Mouse (Mus musculus) testis, postnatal 10 days (tissue): Measurements from ENCODE around the gene Mrps22.
A peak's percentile ranks its signal among the peaks of the same experiment; 100 is the strongest.

Source experiments
- DNase-seq: peaks from one replicate; pipeline ENCODE4 v3.0.0; 2021; ENCODE audit warnings: low spot score

Gene Mrps22

DNA sequence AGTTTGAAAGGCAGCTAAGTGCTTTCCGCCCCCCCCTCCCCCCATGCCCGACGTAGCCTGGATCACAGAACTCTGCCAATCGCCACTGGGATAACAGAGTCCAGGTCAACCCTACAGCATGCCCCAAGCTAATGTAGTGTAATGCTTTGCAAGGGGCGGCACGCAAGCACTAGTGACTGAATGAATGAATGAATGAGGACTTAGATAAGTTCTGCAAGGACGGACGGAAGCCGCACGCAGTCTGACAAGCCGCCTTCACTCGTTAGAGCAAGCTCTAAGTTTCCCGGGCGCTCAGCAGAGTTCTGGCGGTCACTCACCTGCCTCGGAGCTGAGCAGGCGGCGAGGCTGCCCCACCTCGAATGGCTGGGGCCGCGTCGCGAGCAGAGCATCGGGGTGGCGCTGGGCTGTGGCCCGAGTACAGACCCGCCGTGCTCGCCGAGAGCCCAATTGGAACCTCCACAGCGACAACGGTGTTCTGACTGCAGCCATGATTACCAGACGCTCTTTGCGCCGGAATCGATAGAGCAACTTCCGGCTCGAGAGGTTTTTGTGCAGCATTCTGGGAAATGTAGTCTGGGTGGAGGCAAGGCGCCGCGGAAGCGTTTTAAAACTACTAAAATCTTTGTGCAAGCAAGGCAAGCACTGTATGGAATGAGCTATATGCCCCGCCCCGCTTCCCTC is at the start of gene Mrps22:
Gene Mrps22 (minus strand): TSS at position 505 of the 681 bp plus-strand sequence.
- peak; percentile 76 for DNase-seq

DNA sequence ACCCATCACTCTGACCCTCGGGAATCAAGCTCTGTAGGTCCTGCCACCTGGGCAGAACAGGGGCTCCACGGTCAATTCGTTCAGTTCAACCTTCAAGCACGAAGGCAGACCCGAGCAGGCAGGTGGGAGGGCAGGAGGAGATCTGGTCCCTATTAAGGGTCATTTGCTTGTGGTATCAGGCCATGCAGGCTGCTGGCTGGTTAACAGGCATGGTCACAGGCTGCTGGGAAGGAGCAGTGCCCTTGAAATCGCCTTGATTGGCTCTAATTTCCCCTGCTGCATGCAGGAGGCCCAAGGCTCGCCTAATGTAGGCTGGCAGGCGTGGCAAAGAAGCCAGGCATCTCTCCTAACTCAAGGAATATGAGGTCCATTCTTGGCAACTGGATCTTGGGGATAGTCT is 49.1 kb upstream of the Mrps22 start:
- DNase-seq, result no peak

DNA sequence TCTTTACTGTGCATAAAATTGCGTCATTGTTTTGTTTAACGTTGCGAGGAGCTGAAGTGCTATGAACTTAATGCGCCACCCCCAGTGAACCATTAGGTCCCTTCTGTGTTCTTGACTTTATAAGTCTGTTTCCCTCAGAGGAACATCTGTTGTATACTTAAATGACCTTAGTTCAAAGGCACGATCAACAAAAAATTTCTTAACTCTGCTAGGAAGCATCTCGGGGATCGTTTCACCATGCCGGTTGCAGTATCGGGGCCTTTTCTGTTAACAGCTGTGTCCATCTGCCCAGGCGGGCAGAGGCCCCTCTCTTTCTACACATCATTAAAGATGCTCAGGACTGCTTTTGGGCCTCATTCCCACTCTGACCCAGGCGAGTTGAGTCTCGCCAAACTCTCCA is 46.0 kb upstream of the Mrps22 start:
- no peak for DNase-seq

GRCm38 (mm10) chr9:98645750-98646149 is 44.3 kb upstream of the Mrps22 start:
- peak; percentile 89 for DNase-seq

DNA sequence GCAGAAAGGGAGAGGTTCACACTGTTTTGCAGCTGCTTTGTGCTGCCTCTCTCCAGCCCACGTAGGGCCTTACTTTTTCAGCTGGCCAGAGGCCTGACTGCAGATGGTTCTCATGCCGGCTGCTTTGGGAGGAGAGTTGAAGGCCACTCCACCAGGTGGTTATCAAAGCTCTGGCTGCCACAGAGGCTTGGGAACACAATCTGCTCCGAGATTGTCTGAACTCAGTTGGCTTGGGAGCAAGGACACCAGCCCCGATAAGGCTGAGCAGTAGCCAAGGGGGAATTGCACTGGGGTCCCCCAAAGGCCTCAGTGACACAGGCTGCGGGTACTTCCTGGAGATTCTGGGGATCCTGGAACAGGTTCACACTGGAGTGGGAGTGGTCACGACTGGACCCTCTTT is 40.7 kb upstream of the Mrps22 start:
- peak; percentile 54 for DNase-seq

DNA sequence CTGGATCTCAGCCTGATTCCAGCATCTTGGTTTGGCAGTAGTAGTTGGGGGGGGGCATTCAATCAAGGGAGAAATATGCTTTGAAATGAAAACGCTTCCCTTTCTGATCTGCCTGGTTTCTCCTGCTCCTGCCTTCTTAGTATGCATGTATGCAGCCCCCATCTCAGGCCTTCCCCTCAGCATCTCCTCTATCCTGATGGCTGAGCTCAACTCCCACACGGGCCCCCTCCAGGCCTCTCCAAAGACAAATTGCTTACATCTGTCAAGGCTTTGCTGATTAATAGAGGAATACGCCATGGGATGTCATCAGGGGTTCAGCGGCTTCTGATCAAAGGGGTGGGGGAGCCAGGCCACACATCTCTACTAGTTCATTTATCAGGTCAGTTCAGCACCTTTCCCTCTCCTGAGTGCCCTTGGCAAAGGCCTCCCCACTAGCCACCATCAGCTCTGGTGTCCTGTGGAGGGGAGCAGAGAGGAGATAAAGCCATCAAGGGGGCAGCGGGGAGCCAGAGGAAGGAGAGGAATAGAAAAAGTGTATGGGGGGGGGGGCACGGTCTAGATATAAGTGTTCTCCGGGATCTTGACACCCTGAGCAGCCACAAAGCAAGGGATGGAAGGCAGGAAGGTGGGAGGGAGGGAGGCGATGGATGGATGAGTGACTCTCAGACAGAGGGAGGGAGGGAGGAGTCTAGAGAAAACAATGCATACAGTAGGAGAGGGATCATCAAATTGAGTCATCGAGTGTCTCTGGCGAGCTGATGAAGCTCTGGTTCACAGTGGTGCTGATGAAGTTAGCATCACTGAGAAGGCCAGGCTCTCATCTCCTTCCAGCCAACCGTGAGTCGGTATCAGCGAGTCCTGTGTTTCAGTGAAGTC is 32.1 kb upstream of the Mrps22 start:
- no peak for DNase-seq

- DNase-seq, result no peak
Observed at GRCm38 (mm10) chr9:98628480-98628879, 27.0 kb upstream of the Mrps22 start.

- DNase-seq, result no peak
Observed at GRCm38 (mm10) chr9:98604896-98605295, 3.4 kb upstream of the Mrps22 start.

- DNase-seq, result no peak
Observed at GRCm38 (mm10) chr9:98601837-98602359, 438 bp upstream of the Mrps22 start.

DNA sequence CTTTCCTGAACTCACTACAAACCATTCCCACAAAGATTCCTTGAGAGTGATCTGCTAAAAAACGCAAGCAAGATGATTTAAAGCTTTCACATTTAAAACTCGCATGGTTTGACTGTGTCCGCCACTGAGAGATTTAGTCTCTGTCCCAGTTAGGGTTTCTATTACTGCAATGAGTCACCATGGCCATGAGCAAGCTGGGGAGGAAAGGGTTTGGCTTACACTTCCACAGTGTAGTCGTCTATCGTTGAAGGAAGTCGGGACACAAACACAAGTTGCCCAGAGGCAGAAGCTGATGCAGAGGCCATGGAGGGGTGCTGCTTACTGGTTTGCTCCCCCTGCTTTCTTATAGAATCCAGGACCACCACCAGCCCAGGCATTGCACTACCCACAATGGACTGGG is 1.4 kb downstream of the Mrps22 start:
- no peak for DNase-seq

- DNase-seq, result no peak
Observed at GRCm38 (mm10) chr9:98583852-98584251, 17.6 kb downstream of the Mrps22 start.

DNA sequence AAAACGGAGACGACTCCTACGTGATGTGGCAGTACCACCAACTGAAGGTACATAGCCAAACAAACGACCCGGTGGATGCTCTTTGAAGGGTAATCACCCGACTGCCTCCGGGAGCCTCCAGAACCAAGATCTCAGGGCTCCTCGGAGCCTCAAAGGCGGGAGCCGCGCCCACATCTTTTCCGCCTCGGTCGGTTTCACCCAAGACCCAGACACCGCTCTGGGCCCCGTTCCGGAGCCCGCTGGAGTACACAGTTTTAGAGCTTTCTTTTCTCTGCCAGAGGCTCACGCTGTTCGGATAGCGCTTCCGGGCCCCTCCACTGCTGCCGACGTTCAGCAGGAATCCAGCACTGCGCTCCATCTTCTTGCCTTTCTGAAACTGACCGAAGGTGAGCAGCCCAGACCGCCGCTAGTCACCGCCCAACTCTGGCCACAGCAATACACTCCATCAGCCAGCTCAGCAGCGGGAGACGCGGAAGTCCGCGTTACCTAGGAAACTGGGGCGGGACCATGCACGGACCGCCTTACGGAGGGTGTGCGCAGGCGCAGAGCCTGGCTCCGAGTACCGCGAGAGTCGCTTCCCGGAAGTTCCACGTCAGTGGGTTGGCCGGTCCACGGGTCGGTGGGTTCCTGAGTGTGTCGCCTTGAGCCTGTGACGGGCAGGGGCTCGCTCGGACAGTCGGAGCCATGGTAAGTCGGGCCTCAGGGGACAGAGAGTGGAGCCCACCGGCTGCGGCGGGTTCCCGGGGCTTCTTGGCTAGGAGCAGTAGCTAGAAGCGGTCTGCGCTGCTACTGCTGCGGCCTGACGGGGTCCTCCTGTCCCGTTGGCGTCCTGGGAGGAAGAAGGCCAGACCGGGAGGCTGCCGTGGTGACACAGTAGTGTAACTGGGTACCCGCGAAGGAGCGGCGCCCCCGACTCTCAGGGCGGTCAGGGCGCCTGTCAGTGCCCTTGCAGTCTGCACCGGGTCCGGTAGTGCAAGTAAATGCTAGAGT is 38.0 kb downstream of the Mrps22 start, which contains the start of gene Copb2:
Gene Copb2 (plus strand): TSS at position 585 of the 990 bp plus-strand sequence.
- DNase-seq, result peak; percentile 100

GRCm38 (mm10) chr9:98544042-98544441 is 57.4 kb downstream of the Mrps22 start:
- no peak for DNase-seq
